Mouse (Mus musculus) hindbrain, embryonic 13.5 days (tissue): Measurements from ENCODE around the gene Acsl5. TPM values are rescaled to one million over a fixed set of nuclear protein-coding genes. Genes with fewer than 3 reads are reported as not detected.

Experiments
- ATAC-seq: fragments of 200-750 bp; cut with Nextera tagmentation; 2 replicates; pipeline ENCODE4 v1.8.0; 2017; ENCODE audit warnings: moderate TSS enrichment; ENCODE audit not compliant: low FRiP score
- H3K27ac ChIP-seq: fragments of 300-500 bp; sonication (generic); 2 replicates; pipeline ENCODE4 v1.5.1; 2015; ENCODE audit warnings: inconsistent platforms, mild to moderate bottlenecking, moderate library complexity
- H3K27me3 ChIP-seq: fragments of 300-500 bp; sonication (generic); 2 replicates; pipeline ENCODE4 v1.6.1; 2015; ENCODE audit warnings: mild to moderate bottlenecking, inconsistent platforms
- H3K36me3 ChIP-seq: fragments of 300-500 bp; sonication (generic); 2 replicates; pipeline ENCODE4 v1.6.1; 2015; ENCODE audit warnings: mild to moderate bottlenecking, inconsistent platforms
- H3K4me1 ChIP-seq: fragments of 300-500 bp; sonication (generic); replicated peaks from 2 replicates; pipeline ENCODE4 v1.6.1; 2015; ENCODE audit warnings: inconsistent platforms
- H3K4me2 ChIP-seq: fragments of 300-500 bp; sonication (generic); 2 replicates; pipeline ENCODE4 v1.6.1; 2015; ENCODE audit warnings: inconsistent platforms, mild to moderate bottlenecking, moderate library complexity
- H3K4me3 ChIP-seq: fragments of 300-500 bp; sonication (generic); 2 replicates; pipeline ENCODE4 v1.5.1; 2015; ENCODE audit warnings: mild to moderate bottlenecking, inconsistent platforms
- H3K9ac ChIP-seq: fragments of 300-500 bp; sonication (generic); 2 replicates; pipeline ENCODE4 v1.6.1; 2015; ENCODE audit warnings: mild to moderate bottlenecking, inconsistent platforms
- H3K9me3 ChIP-seq: fragments of 300-500 bp; sonication (generic); 2 replicates; pipeline ENCODE4 v1.6.1; 2016; ENCODE audit warnings: inconsistent platforms
- WGBS: fragments of 180-500 bp; shearing (Covaris S2); methylation state at CpG from one replicate; pipeline ENCODE4 v1.1.7; 2015; 5-methylcytosine and 5-hydroxymethylcytosine counted together
- polyA plus RNA-seq: library from polyadenylated mRNA; unstranded; fragments of >200 nt; fragmentation: Nextera tagmentation; extraction: Ambion mirVana; gene quantifications from 2 replicates; pipeline ENCODE4 v1.2.1, GENCODE M21; 2015

Gene Acsl5
- polyA plus RNA-seq, 1 experiment from 2014 or later, result 14.7 TPM

DNA sequence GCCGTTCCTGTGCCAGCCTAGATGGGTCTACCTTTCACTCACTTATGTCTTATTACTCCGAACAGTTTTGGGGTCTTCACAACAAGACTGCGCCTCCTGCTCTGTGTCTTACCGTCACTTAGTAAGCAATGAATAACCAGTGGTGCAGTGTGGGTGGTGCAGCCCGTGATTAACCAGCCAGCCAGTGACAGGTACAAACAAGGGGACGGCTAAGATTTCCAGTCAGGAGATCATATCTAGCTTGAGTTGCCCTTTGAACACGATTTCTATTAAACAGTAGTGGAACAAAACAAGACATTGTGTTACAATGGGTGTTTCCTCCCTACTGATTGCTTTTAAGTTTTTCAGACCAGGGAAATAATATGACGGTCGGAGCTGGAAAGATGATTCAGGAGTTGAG is 91.5 kb downstream of the Acsl5 start:
- Histone ChIP-seq H3K4me1 (no peaks in the 10 kb centered on the region), H3K36me3 (no peaks in the 10 kb centered on the region), H3K9ac (no peak overlapping the region), H3K9me3 (no peaks in the 10 kb centered on the region), H3K4me2 (no peak overlapping the region), H3K27ac (no peak overlapping the region), H3K4me3 (no peak overlapping the region), H3K27me3 (no peaks in the 10 kb centered on the region)
- 86% methylated on average over 9 of the region's 9 CpGs for WGBS
- ATAC-seq, result no peak

Other genes starting within 250 kb of the Acsl5 start
- 22.5 and 22.8 TPM in 2 replicates for gene Gpam, start 124.7 kb upstream of the Acsl5 start, polyA plus RNA-seq
- gene Tectb, start 71.2 kb upstream of the Acsl5 start, polyA plus RNA-seq, result 0.45 and 0.75 TPM in 2 replicates
- 0.08 and 0.09 TPM in 2 replicates for gene Gucy2g, start 10.7 kb upstream of the Acsl5 start, polyA plus RNA-seq
- 72.0 and 74.9 TPM in 2 replicates for gene Zdhhc6, start 64.1 kb downstream of the Acsl5 start, polyA plus RNA-seq
- gene Vti1a, start 64.4 kb downstream of the Acsl5 start, polyA plus RNA-seq, result 30.1 and 30.7 TPM in 2 replicates